Mouse (Mus musculus): ENCODE measurements at regions not wholly inside any gene's neighbourhood (a gene's known extent, or its start where the extent isn't known, plus 50 kb on each side); places are given as distances from the start of the nearest gene placed in this dataset.

- no peak for DNase-seq
Observed at GRCm38 (mm10) chr1:73116526-73116925, 100.8 kb upstream of the Tnp1 start.

- no peak for DNase-seq
Observed at GRCm38 (mm10) chr1:73115854-73116253, 100.1 kb upstream of the Tnp1 start.

GRCm38 (mm10) chr1:73113137-73113536 lies 97.4 kb upstream of the Tnp1 start:
- DNase-seq: no peak

GRCm38 (mm10) chr1:73112711-73113110 lies 97.0 kb upstream of the Tnp1 start:
- no peak for DNase-seq

GRCm38 (mm10) chr1:73111911-73112310 lies 96.2 kb upstream of the Tnp1 start:
- DNase-seq: no peak

- DNase-seq: no peak
Observed at GRCm38 (mm10) chr1:73105856-73106463, 90.3 kb upstream of the Tnp1 start.

GRCm38 (mm10) chr1:73097645-73098440 lies 82.1 kb upstream of the Tnp1 start:
- no peak for DNase-seq

GRCm38 (mm10) chr1:73089636-73090035 lies 73.9 kb upstream of the Tnp1 start:
- DNase-seq: no peak

GRCm38 (mm10) chr1:73088494-73088893 lies 72.8 kb upstream of the Tnp1 start:
- no peak for DNase-seq

GRCm38 (mm10) chr1:73084946-73085345 lies 69.2 kb upstream of the Tnp1 start:
- no peak for DNase-seq

- no peak for DNase-seq
Observed at GRCm38 (mm10) chr1:73083396-73083795, 67.7 kb upstream of the Tnp1 start.

- no peak for DNase-seq
Observed at GRCm38 (mm10) chr1:73079518-73079917, 63.8 kb upstream of the Tnp1 start.

GRCm38 (mm10) chr1:73077156-73077555 lies 61.4 kb upstream of the Tnp1 start:
- DNase-seq: no peak

GRCm38 (mm10) chr1:73075699-73076373 lies 60.1 kb upstream of the Tnp1 start:
- DNase-seq: no peak

GRCm38 (mm10) chr1:73075159-73075558 lies 59.5 kb upstream of the Tnp1 start:
- no peak for DNase-seq

GRCm38 (mm10) chr1:73074525-73074924 lies 58.8 kb upstream of the Tnp1 start:
- no peak for DNase-seq

- no peak for DNase-seq
Observed at GRCm38 (mm10) chr1:73072237-73072904, 56.7 kb upstream of the Tnp1 start.

- no peak for DNase-seq
Observed at GRCm38 (mm10) chr1:73070126-73070525, 54.4 kb upstream of the Tnp1 start.
